9 mouse cellular contexts compared by ENCODE assay signal in the genomic region with DNA sequence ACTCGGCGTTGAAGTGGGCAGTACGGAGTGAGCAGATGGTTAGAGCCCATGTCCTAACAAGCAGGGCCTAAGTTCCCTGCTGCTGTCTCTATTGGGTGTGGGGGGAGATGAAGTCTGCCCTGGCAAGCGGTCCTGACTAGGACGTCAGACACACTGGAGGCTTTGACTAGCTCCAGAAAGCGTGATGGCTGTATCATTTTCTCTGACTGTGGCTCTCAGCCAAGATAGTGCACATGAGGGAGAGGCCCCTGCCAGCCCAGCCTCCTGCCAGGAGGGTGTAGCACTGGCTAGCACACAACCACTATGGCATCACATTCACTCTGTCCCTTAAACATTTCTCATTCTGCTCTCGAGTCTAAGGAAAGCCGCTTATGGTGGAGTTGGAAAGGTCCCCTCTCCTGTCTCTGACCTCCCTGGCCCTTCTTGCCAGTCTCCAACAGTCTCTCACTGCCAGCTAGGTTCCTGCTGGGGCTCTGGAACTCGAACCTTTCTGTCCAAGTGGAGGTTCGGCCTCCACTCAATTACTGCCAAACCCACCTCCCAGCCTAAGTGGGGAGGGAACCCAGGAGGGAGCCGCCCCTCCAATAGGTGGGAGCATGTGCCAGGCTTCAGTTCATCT. TPM values are rescaled to one million over a fixed set of nuclear protein-coding genes. Genes with fewer than 3 reads are reported as not detected.
DNase-seq lines count a peak whose midpoint lies in the region; ATAC-seq and TF ChIP-seq lines count a peak whose summit lies in the region.
"Had no signal": no experiment of that assay in that cellular context is flagged by ENCODE, and none has a peak within 500 bp of the region (broad histone marks: within the 10 kb centered on the region; RNA-seq: fewer than 3 reads in every experiment).

No protein-coding gene starts in this region.

- H3K4me3 ChIP-seq in cortical plate, adult 2 months (ENCODE audit: insufficient read depth, low read length), result no peak overlapping the region
- H3K4me3 ChIP-seq in hindbrain, embryonic 16.5 days (ENCODE audit: low read length), result no peak overlapping the region
- no peak overlapping the region for H3K4me3 ChIP-seq in kidney, embryonic 15.5 days (replicated peaks)

- no peaks in the 10 kb centered on the region for H3K4me1 ChIP-seq in cortical plate, adult 2 months (ENCODE audit: control insufficient read depth, insufficient read depth, low read length)
- peaks cover 16% of the 10 kb centered on the region for H3K4me1 ChIP-seq in hindbrain, embryonic 16.5 days (ENCODE audit: control insufficient read depth, insufficient read depth, low read depth, low read length)
- peaks cover 17% of the 10 kb centered on the region for H3K4me1 ChIP-seq in kidney, embryonic 15.5 days

- TF ChIP-seq CTCF in cortical plate, adult 2 months (IDR thresholded peaks at IDR 0.05; ENCODE audit: extremely low read depth, insufficient read depth, low read length), result no peak

- no peaks in the 10 kb centered on the region for H3K9me3 ChIP-seq in hindbrain, embryonic 16.5 days (ENCODE audit: control insufficient read depth, low read length)
- H3K9me3 ChIP-seq in kidney, embryonic 15.5 days (replicated peaks), result no peaks in the 10 kb centered on the region

- H3K36me3 ChIP-seq in hindbrain, embryonic 16.5 days (ENCODE audit: control insufficient read depth, insufficient read depth, low read length), result no peaks in the 10 kb centered on the region
- H3K36me3 ChIP-seq in kidney, embryonic 15.5 days, result no peaks in the 10 kb centered on the region

- DNase-seq in adrenal gland, adult 2 months, result peak; percentile 51
- DNase-seq in adrenal gland, postnatal 25 days, result no peak
- peak; percentile 32 to 49 for DNase-seq in layer of hippocampus, adult 18-20 months (ENCODE audit: low spot score in 2 of 2)
- no peak for DNase-seq in layer of hippocampus, adult 9-10 months (ENCODE audit: low spot score)
- DNase-seq in left cerebral cortex, adult 18-20 months (ENCODE audit: low spot score in 2 of 2), result no peak

- H3K4me2 ChIP-seq in hindbrain, embryonic 16.5 days (ENCODE audit: low read length), result no peak overlapping the region
- H3K4me2 ChIP-seq in kidney, embryonic 15.5 days, result no peak overlapping the region

- H3K27ac ChIP-seq in cortical plate, adult 2 months (ENCODE audit: insufficient read depth, low read length), result 0 out of 2 replicates have a peak overlapping the region, but pooled peaks have one; percentile 10
- H3K27ac ChIP-seq in hindbrain, embryonic 16.5 days (ENCODE audit: low read depth, low read length), result peak overlapping the region; percentile 31; the same call in 1 of the 2 replicates
- no peak overlapping the region for H3K27ac ChIP-seq in kidney, embryonic 15.5 days

- no peak for TF ChIP-seq POLR2A in cortical plate, adult 2 months (IDR thresholded peaks at IDR 0.05; ENCODE audit: extremely low read depth, insufficient read depth, low read length)

- H3K27me3 ChIP-seq in hindbrain, embryonic 16.5 days (replicated peaks; ENCODE audit: control insufficient read depth, insufficient read depth, low read length), result no peaks in the 10 kb centered on the region
- H3K27me3 ChIP-seq in kidney, embryonic 15.5 days, result no peaks in the 10 kb centered on the region

- peak; percentile 66 for ATAC-seq in hindbrain, embryonic 16.5 days
- no peak for ATAC-seq in kidney, embryonic 15.5 days (replicated peaks; ENCODE audit: low FRiP score)

- no peak overlapping the region for H3K9ac ChIP-seq in hindbrain, embryonic 16.5 days (ENCODE audit: low read depth, low read length)
- H3K9ac ChIP-seq in kidney, embryonic 15.5 days, result no peak overlapping the region

- 57% methylated on average over 11 of the region's 11 CpGs for WGBS in hindbrain, embryonic 16.5 days
- 77% methylated on average over 11 of the region's 11 CpGs for WGBS in kidney, embryonic 15.5 days

RNA-seq across cellular contexts. Expression of a gene that starts 11.9 kb away (rescaled TPM):
- 1 to 10 TPM in 1 of 2 experiments, under 1 TPM in 1; 0.35 to 1.1 TPM for total RNA-seq in adrenal gland, adult 2 months (2021)
- polyA plus RNA-seq in adrenal gland, adult 2 months (2012; rRNA removed), result 0.35 and 0.77 TPM in 2 replicates
- 1.6 and 1.8 TPM in 2 replicates for total RNA-seq in adrenal gland, postnatal 25 days (2021)
- under 1 TPM; 0.71 to 0.79 TPM for total RNA-seq in layer of hippocampus, adult 18-20 months (2021)
- polyA plus RNA-seq in cortical plate, adult 2 months (2012; rRNA removed), result 2.4 and 2.8 TPM in 2 replicates
- 0.25 and 0.40 TPM in 2 replicates for polyA plus RNA-seq in hindbrain, embryonic 16.5 days (2015; fragmentation: Nextera tagmentation; extraction: Ambion mirVana)
- 5.9 and 7.3 TPM in 2 replicates for polyA plus RNA-seq in kidney, embryonic 15.5 days (2015; fragmentation: Nextera tagmentation; extraction: Ambion mirVana)
- total RNA-seq in left cerebral cortex, adult 18-20 months (2021), result under 1 TPM; 0.30 to 0.45 TPM
- polyA plus RNA-seq: neural tube, embryonic 11.5 days had no signal

RNA-seq across cellular contexts. Expression of a gene that starts 32.0 kb away (rescaled TPM):
- under 1 TPM; 0.31 to 0.37 TPM for total RNA-seq in adrenal gland, adult 2 months (2021)
- 0.12 and 0.38 TPM in 2 replicates for polyA plus RNA-seq in adrenal gland, adult 2 months (2012; rRNA removed)
- total RNA-seq in adrenal gland, postnatal 25 days (2021), result 0.24 TPM in 1 of 2 replicates, not detected in the other
- 1 to 10 TPM; 7.4 to 9.3 TPM for total RNA-seq in layer of hippocampus, adult 18-20 months (2021)
- 17.5 and 19.4 TPM in 2 replicates for polyA plus RNA-seq in cortical plate, adult 2 months (2012; rRNA removed)
- polyA plus RNA-seq in hindbrain, embryonic 16.5 days (2015; fragmentation: Nextera tagmentation; extraction: Ambion mirVana), result 5.8 and 7.2 TPM in 2 replicates
- polyA plus RNA-seq in kidney, embryonic 15.5 days (2015; fragmentation: Nextera tagmentation; extraction: Ambion mirVana), result 0.13 and 0.48 TPM in 2 replicates
- 10 to 100 TPM; 13.4 to 15.7 TPM for total RNA-seq in left cerebral cortex, adult 18-20 months (2021)

RNA-seq across cellular contexts. Expression of a gene that starts 41.9 kb away (rescaled TPM):
- total RNA-seq in adrenal gland, adult 2 months (2021), result 10 to 100 TPM; 44.5 to 55.8 TPM
- 19.4 and 25.9 TPM in 2 replicates for polyA plus RNA-seq in adrenal gland, adult 2 months (2012; rRNA removed)
- total RNA-seq in adrenal gland, postnatal 25 days (2021), result 54.7 and 66.5 TPM in 2 replicates
- total RNA-seq in layer of hippocampus, adult 18-20 months (2021), result 10 to 100 TPM; 31.1 to 31.8 TPM
- polyA plus RNA-seq in cortical plate, adult 2 months (2012; rRNA removed), result 34.0 and 34.2 TPM in 2 replicates
- 33.9 and 36.2 TPM in 2 replicates for polyA plus RNA-seq in hindbrain, embryonic 16.5 days (2015; fragmentation: Nextera tagmentation; extraction: Ambion mirVana)
- 51.7 and 54.8 TPM in 2 replicates for polyA plus RNA-seq in kidney, embryonic 15.5 days (2015; fragmentation: Nextera tagmentation; extraction: Ambion mirVana)
- total RNA-seq in left cerebral cortex, adult 18-20 months (2021), result 10 to 100 TPM; 36.2 to 41.9 TPM

RNA-seq across cellular contexts. Expression of a gene that starts 43.9 kb away (rescaled TPM):
- total RNA-seq in adrenal gland, adult 2 months (2021), result 100 to 1,000 TPM; 151 to 216 TPM
- polyA plus RNA-seq in adrenal gland, adult 2 months (2012; rRNA removed), result 398 and 460 TPM in 2 replicates
- total RNA-seq in adrenal gland, postnatal 25 days (2021), result 232 and 238 TPM in 2 replicates
- total RNA-seq in layer of hippocampus, adult 18-20 months (2021), result 100 to 1,000 TPM in 1 of 2 experiments, 10 to 100 TPM in 1; 95.9 to 102 TPM
- 129 and 140 TPM in 2 replicates for polyA plus RNA-seq in cortical plate, adult 2 months (2012; rRNA removed)
- polyA plus RNA-seq in hindbrain, embryonic 16.5 days (2015; fragmentation: Nextera tagmentation; extraction: Ambion mirVana), result 112 and 121 TPM in 2 replicates
- 218 and 221 TPM in 2 replicates for polyA plus RNA-seq in kidney, embryonic 15.5 days (2015; fragmentation: Nextera tagmentation; extraction: Ambion mirVana)
- total RNA-seq in left cerebral cortex, adult 18-20 months (2021), result 10 to 100 TPM; 92.2 to 95.8 TPM

Comparison
In these comparisons a context has a peak if more than half of its experiments do, and no peak if none do; other contexts are left out.
1. DNase-seq: peak in adrenal gland, adult 2 months (single experiment) and layer of hippocampus, adult 18-20 months (2 of 2); none in adrenal gland, postnatal 25 days (single experiment), layer of hippocampus, adult 9-10 months (single experiment) and left cerebral cortex, adult 18-20 months (0 of 2).